Mouse (Mus musculus): Measurements from ENCODE around the gene Prkd1.

The Prkd1 gene

GRCm38 (mm10) chr12:50558231-50558630, 90.7 kb downstream of the Prkd1 start:
- no peak for DNase-seq (ENCODE audit: low read depth, low spot score)

- no peak for DNase-seq (ENCODE audit: low read depth, low spot score)
Measured at GRCm38 (mm10) chr12:50554214-50554613, 94.7 kb downstream of the Prkd1 start.

- DNase-seq (ENCODE audit: low read depth, low spot score) = no peak
Measured at GRCm38 (mm10) chr12:50549860-50550555, 98.9 kb downstream of the Prkd1 start.

- DNase-seq (ENCODE audit: low read depth, low spot score) = no peak
Measured at GRCm38 (mm10) chr12:50546394-50546793, 102.5 kb downstream of the Prkd1 start.

- no peak for DNase-seq (ENCODE audit: low read depth, low spot score)
Measured at GRCm38 (mm10) chr12:50545610-50545919, 103.3 kb downstream of the Prkd1 start.

- DNase-seq (ENCODE audit: low read depth, low spot score) = no peak
Measured at GRCm38 (mm10) chr12:50544855-50545609, 103.9 kb downstream of the Prkd1 start.

- DNase-seq (ENCODE audit: low read depth, low spot score) = no peak
Measured at GRCm38 (mm10) chr12:50540793-50541192, 108.1 kb downstream of the Prkd1 start.

GRCm38 (mm10) chr12:50538296-50538965, 110.5 kb downstream of the Prkd1 start:
- DNase-seq (ENCODE audit: low read depth, low spot score) = no peak

GRCm38 (mm10) chr12:50537761-50538160, 111.1 kb downstream of the Prkd1 start:
- no peak for DNase-seq (ENCODE audit: low read depth, low spot score)

GRCm38 (mm10) chr12:50537006-50537405, 111.9 kb downstream of the Prkd1 start:
- no peak for DNase-seq (ENCODE audit: low read depth, low spot score)

GRCm38 (mm10) chr12:50528633-50529032, 120.3 kb downstream of the Prkd1 start:
- DNase-seq (ENCODE audit: low read depth, low spot score) = no peak

- DNase-seq (ENCODE audit: low read depth, low spot score) = no peak
Measured at GRCm38 (mm10) chr12:50524061-50524460, 124.8 kb downstream of the Prkd1 start.

GRCm38 (mm10) chr12:50514526-50514925, 134.4 kb downstream of the Prkd1 start:
- DNase-seq (ENCODE audit: low read depth, low spot score) = no peak

- no peak for DNase-seq (ENCODE audit: low read depth, low spot score)
Measured at GRCm38 (mm10) chr12:50511486-50512225, 137.2 kb downstream of the Prkd1 start.

- no peak for DNase-seq (ENCODE audit: low read depth, low spot score)
Measured at GRCm38 (mm10) chr12:50508762-50509161, 140.1 kb downstream of the Prkd1 start.

GRCm38 (mm10) chr12:50499796-50500504, 148.9 kb downstream of the Prkd1 start:
- no peak for DNase-seq (ENCODE audit: low read depth, low spot score)

- DNase-seq (ENCODE audit: low read depth, low spot score) = no peak
Measured at GRCm38 (mm10) chr12:50496006-50496405, 152.9 kb downstream of the Prkd1 start.

- DNase-seq (ENCODE audit: low read depth, low spot score) = no peak
Measured at GRCm38 (mm10) chr12:50479784-50480183, 169.1 kb downstream of the Prkd1 start.

- no peak for DNase-seq (ENCODE audit: low read depth, low spot score)
Measured at GRCm38 (mm10) chr12:50457151-50457550, 191.7 kb downstream of the Prkd1 start.

- no peak for DNase-seq (ENCODE audit: low read depth, low spot score)
Measured at GRCm38 (mm10) chr12:50451761-50452160, 197.1 kb downstream of the Prkd1 start.

GRCm38 (mm10) chr12:50436660-50437059, 212.2 kb downstream of the Prkd1 start:
- DNase-seq (ENCODE audit: low read depth, low spot score) = no peak

Measured in ES-CJ7 (cell line).